Mouse (Mus musculus) liver, adult 2 months (tissue): ENCODE data around the gene Gm266.

Experiments used
- CTCF ChIP-seq: fragments of 200-500 bp; IDR thresholded peaks from 2 replicates; pipeline ENCODE4 v1.5.1; 2011; ENCODE audit warnings: low read depth, low read length, control low read depth
- POLR2A ChIP-seq: fragments of 200-500 bp; IDR thresholded peaks from 2 replicates; pipeline ENCODE4 v1.6.1; 2011; ENCODE audit warnings: low read length, control low read depth; ENCODE audit not compliant: insufficient read depth; ENCODE audit errors: extremely low read depth

GRCm38 (mm10) chr12:111469507-111469906 is 16.1 kb downstream of the Gm266 start:
- TF ChIP-seq POLR2A (no peak), CTCF (peak; percentile 88)
